Mouse (Mus musculus): ENCODE data around the gene Ank. TPM values are rescaled to one million over a fixed set of nuclear protein-coding genes. Genes with fewer than 3 reads are reported as not detected.
A peak's percentile ranks its signal among the peaks of the same experiment; 100 is the strongest.

Gene Ank
- total RNA-seq, 4 experiments from 2014 or later, result 168 to 198 (median 184) TPM

DNA sequence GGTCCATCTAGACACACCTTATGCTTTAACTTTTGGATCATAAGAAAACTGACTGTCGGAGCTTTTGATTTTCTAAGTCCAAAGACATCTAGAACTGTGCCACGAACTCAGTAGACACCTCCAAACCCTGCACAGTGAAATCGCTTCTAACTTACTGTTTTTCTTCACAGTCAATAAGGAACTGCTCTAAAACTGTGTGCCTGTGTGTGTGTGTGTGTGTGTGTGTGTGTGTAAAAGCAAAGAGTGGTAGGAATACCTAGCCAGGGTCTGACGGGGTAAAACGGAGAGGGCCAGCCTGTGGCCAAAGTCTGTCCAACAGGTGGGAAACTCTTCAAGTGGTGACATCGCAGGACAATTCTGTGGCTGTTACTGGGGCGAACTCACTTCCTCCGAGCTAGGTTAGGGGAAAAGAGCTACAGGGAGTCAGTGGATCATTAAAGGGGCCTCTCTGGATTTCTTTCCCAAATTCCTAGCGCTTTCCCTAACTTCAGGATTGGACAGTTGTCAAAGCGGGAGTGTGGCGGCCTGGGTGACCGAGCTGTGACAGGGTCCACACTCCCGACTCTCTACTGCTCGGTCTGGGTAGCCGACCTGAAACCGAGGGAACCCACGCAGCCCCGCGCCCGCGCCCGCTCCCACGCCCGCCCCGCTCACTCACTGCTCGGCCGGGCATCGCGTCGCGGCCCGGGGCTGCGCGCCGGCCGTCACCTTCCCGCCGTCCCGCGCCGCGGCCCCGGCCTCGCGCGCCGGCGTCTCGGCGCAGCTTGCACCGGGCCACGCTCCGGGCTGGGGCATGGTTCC, 163.5 kb downstream of the Ank start:
- DNase-seq (ENCODE audit: low spot score in 2 of 2), result no peak

GRCm38 (mm10) chr15:27630601-27631383, 164.3 kb downstream of the Ank start, which contains the start of gene Otulin:
Gene Otulin (minus strand): TSS chr15:27630693.
- peak; percentile 96 to 98 for DNase-seq (ENCODE audit: low spot score in 2 of 2)

GRCm38 (mm10) chr15:27633941-27634900, 167.7 kb downstream of the Ank start:
- no peak for DNase-seq (ENCODE audit: low spot score in 2 of 2)

GRCm38 (mm10) chr15:27641171-27641570, 174.7 kb downstream of the Ank start:
- DNase-seq (ENCODE audit: low spot score in 2 of 2), result no peak

DNA sequence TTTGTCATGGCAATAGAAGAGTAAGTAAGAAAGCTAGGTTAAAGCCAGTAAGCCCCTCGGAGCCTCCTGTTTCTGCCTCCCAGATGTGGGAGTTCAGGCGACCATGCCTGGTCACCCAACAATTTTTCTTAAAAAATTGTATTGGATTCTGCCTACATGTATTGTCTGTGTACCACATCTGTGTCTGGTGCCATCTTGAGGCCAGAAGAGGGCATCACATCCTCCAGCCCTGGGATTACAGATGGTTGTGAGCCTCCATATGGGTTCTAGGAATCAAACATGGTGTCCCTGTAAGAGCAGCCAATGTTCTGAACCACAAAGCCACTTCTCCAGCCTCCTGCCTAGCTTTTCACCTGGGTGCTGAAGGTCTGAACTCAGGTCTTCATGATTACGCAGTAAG, 176.4 kb downstream of the Ank start:
- DNase-seq (ENCODE audit: low spot score in 2 of 2), result peak in 1 of 2 experiments; percentile 46

Small RNA genes lying within 50 kb of the gene (microRNA-seq; reads per million reads assigned to microRNA genes)
- gene Mir7117, result 3.5 to 7.1 reads per million in 2 experiments

Other genes with a start within 250 kb of the Ank start
- gene Otulin, start 164.0 kb downstream of the Ank start, total RNA-seq (2022), result 10 to 100 TPM; 18.4 to 25.5 (median 21.9) TPM
- 10 to 100 TPM; 25.3 to 35.0 (median 33.1) TPM for gene Otulinl, start 214.9 kb downstream of the Ank start, total RNA-seq (2022)

Measured in layer of hippocampus, adult 8-10 months (tissue).